Mouse (Mus musculus) liver, embryonic 14.5 days (tissue): ENCODE measurements around the gene Dot1l. TPM values are rescaled to one million over a fixed set of nuclear protein-coding genes. Genes with fewer than 3 reads are reported as not detected.

Source experiments
- ATAC-seq: fragments of 200-750 bp; cut with Nextera tagmentation; 2 replicates; pipeline ENCODE4 v1.8.0; 2017; ENCODE audit warnings: moderate number of reproducible peaks, mild to moderate bottlenecking, moderate library complexity; ENCODE audit not compliant: insufficient read depth
- DNase-seq, 3 experiments: peaks; one replicate each; pipeline ENCODE4 v3.0.0-alpha.2; 2012 to 2013; ENCODE audit warnings: low read depth in 3 of 3, low spot score in 3 of 3
- H3K27ac ChIP-seq: fragments of 300-500 bp; sonication (generic); 2 replicates; pipeline ENCODE4 v1.5.1; 2014; ENCODE audit warnings: moderate library complexity, mild to moderate bottlenecking, control low read depth, inconsistent platforms
- H3K27me3 ChIP-seq: fragments of 300-500 bp; sonication (generic); 2 replicates; pipeline ENCODE4 v1.6.1; 2014; ENCODE audit warnings: mild to moderate bottlenecking, low read length, moderate library complexity; ENCODE audit not compliant: control insufficient read depth, insufficient read depth
- H3K36me3 ChIP-seq: fragments of 300-500 bp; sonication (generic); replicated peaks from 2 replicates; pipeline ENCODE4 v1.6.1; 2014; ENCODE audit warnings: low read depth; ENCODE audit not compliant: control insufficient read depth, insufficient read depth
- H3K4me1 ChIP-seq, 2 experiments: fragments of 200-500 bp in 1 of 2; fragments of 300-500 bp in 1 of 2; sonication (generic) in 1 of 2; replicated peaks; 2 replicates each; pipeline ENCODE4 v1.6.1; 2012 to 2014; ENCODE audit warnings: antibody characterized with exemption in 1 of 2, inconsistent platforms in 1 of 2, low read length in 1 of 2; ENCODE audit not compliant: control insufficient read depth in 2 of 2, insufficient read depth in 2 of 2
- H3K4me2 ChIP-seq: fragments of 300-500 bp; sonication (generic); 2 replicates; pipeline ENCODE4 v1.6.1; 2014; ENCODE audit warnings: low read depth, mild to moderate bottlenecking, control low read depth, moderate library complexity
- H3K4me3 ChIP-seq, 2 experiments: fragments of 200-500 bp in 1 of 2; fragments of 300-500 bp in 1 of 2; sonication (generic) in 1 of 2; 2 replicates each; pipeline ENCODE4 v1.5.1; 2012 to 2014; ENCODE audit warnings: low read depth in 2 of 2, low read length in 2 of 2, mild to moderate bottlenecking in 2 of 2, control low read depth in 1 of 2, inconsistent platforms in 1 of 2, moderate library complexity in 1 of 2; ENCODE audit not compliant: insufficient read depth in 1 of 2
- H3K9ac ChIP-seq: fragments of 300-500 bp; sonication (generic); replicated peaks from 2 replicates; pipeline ENCODE4 v1.6.1; 2014; ENCODE audit warnings: mild to moderate bottlenecking, control low read depth, moderate library complexity
- H3K9me3 ChIP-seq: fragments of 300-500 bp; sonication (generic); 2 replicates; pipeline ENCODE4 v1.6.1; 2016; ENCODE audit warnings: low read length, mixed read lengths; ENCODE audit not compliant: control insufficient read depth
- CTCF ChIP-seq: IDR thresholded peaks from 2 replicates; pipeline ENCODE4 v1.5.1; 2016; ENCODE audit warnings: antibody characterized with exemption, low read depth, control low read depth
- EP300 ChIP-seq: IDR thresholded peaks from 2 replicates; pipeline ENCODE4 v1.6.1; 2016; ENCODE audit warnings: antibody characterized with exemption, low read depth
- WGBS: fragments of 180-500 bp; shearing (Covaris S2); extraction: QIAGEN DNeasy Blood & Tissue Kit; methylation state at CpG from one replicate; pipeline ENCODE4 v1.1.7; 2014; ENCODE audit not compliant: insufficient replicate concordance; 5-methylcytosine and 5-hydroxymethylcytosine counted together
- polyA plus RNA-seq, 2 experiments: library from polyadenylated mRNA; depleted of rRNA in 1 of 2; stranded (reverse) in 1 of 2; unstranded in 1 of 2; fragments of >200 nt; fragmentation: Nextera tagmentation in 1 of 2; extraction: Ambion mirVana in 1 of 2; gene quantifications; 2 replicates each; pipeline versions ENCODE4 v1.2.1 to v1.2.3; 2012 to 2014

The Dot1l gene
- polyA plus RNA-seq, 2 experiments = 7.1 to 11.6 TPM

DNA sequence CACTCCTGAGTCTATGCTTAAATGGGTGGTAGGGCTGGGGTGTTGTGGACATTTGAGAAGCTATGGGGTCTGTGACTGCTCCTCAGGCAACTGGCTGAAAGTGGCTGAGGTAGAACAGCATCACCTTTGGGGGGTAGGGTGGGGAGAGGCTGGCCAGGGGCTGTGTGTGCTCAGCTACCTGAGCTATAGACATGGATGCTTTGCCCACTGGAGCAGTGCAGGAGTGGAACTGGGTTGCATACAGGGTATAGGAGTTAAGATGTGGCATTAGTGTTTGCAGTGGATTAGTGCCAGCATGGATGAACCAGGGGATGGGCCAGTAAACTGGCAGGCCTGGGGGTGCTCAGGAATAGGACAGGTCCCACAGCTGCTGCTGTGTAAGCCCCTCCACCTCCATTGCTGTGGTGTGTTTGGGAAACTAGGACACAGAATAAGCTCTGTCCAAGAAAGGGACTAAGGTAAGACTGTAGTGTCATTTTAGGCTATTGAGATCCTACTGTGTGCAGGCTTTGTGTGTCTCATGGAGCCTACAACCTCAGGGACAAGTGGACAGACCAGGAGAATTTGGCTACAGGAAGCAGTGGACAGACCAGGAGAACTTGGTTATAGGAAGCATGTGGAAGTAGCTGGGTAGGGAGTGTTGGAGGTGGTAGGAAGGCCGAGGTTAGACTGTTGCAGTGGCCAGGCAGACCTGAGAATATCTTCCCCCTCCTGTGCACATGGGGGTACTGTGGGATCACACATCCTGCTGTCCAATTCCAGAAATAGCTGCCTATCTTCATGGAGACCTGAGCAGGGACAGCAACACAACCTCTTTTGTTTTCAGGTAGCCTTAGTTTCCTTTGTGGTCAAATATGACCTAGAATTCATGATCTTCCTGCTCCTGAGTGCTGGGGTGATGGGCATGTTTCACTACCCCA is 74.6 kb downstream of the Dot1l start:
- no peak overlapping the region for H3K4me3 ChIP-seq
- H3K27ac ChIP-seq = no peak overlapping the region; the same call in 1 of the 2 replicates
- H3K4me1 ChIP-seq = peaks cover 32 to 37% of the 10 kb centered on the region in 2 experiments
- ATAC-seq (no peak), DNase-seq (no peak)
- WGBS = 20% methylated on average over 1 of the region's 1 CpGs
- H3K9me3 ChIP-seq = no peaks in the 10 kb centered on the region
- peak overlapping the region; percentile 8; the same call in 1 of the 2 replicates for H3K4me2 ChIP-seq
- peaks cover 13% of the 10 kb centered on the region for H3K27me3 ChIP-seq
- TF ChIP-seq EP300 = no peak
- peak; percentile 13; the same call in 1 of the 2 replicates for TF ChIP-seq CTCF
- H3K36me3 ChIP-seq = peaks cover 30% of the 10 kb centered on the region
- H3K9ac ChIP-seq = peak overlapping the region; percentile 9

GRCm38 (mm10) chr10:80831136-80831535 is 76.1 kb downstream of the Dot1l start:
- DNase-seq = peak; percentile 63 to 70 (median 66)
- H3K27me3 ChIP-seq = peaks cover 28% of the 10 kb centered on the region
- peak overlapping the region; percentile 25 for H3K4me2 ChIP-seq
- no peak overlapping the region for H3K27ac ChIP-seq
- no peak for TF ChIP-seq EP300
- no peak for TF ChIP-seq CTCF
- peaks cover 30% of the 10 kb centered on the region for H3K36me3 ChIP-seq
- no peak for ATAC-seq
- WGBS = 2% methylated on average over 9 of the region's 9 CpGs
- no peak overlapping the region for H3K4me3 ChIP-seq
- H3K9ac ChIP-seq = no peak overlapping the region
- peaks cover 21 to 27% of the 10 kb centered on the region in 2 experiments for H3K4me1 ChIP-seq
- no peaks in the 10 kb centered on the region for H3K9me3 ChIP-seq

GRCm38 (mm10) chr10:80832818-80833217 is 77.8 kb downstream of the Dot1l start:
- H3K36me3 ChIP-seq = peaks cover 26% of the 10 kb centered on the region
- H3K27me3 ChIP-seq = peaks cover 37% of the 10 kb centered on the region
- peaks cover 16 to 23% of the 10 kb centered on the region in 2 experiments for H3K4me1 ChIP-seq
- ATAC-seq = no peak
- no peak overlapping the region for H3K4me3 ChIP-seq
- no peaks in the 10 kb centered on the region for H3K9me3 ChIP-seq
- no peak overlapping the region for H3K4me2 ChIP-seq
- DNase-seq = no peak
- TF ChIP-seq EP300 (no peak), CTCF (no peak)
- H3K9ac ChIP-seq = no peak overlapping the region
- WGBS = 60% methylated on average over 7 of the region's 7 CpGs
- no peak overlapping the region for H3K27ac ChIP-seq

DNA sequence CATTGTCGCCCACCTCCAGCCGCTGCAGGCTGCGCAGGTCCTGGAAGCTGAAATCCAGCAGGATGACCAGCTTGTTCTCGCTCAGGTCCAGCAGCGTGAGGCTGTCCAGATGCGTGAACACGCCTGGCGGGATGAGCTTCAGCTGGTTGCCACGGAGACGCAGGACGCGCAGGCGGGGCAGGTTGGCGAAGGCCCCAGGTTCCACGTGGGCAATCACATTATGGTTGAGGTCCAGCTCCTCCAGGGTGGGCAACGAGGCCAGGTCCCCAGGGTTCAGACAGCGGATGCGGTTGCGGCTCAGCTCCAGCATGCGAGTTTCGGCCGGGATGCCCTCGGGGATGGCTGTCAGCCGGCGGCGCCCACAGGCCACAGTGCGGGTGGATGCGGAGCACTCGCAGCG is 80.6 kb downstream of the Dot1l start:
- WGBS = 47% methylated on average over 30 of the region's 30 CpGs
- Histone ChIP-seq H3K9ac (no peak overlapping the region), H3K4me2 (no peak overlapping the region), H3K27ac (no peak overlapping the region), H3K4me3 (no peak overlapping the region), H3K27me3 (peaks cover 39% of the 10 kb centered on the region), H3K36me3 (peaks cover under 1% of the 10 kb centered on the region; the same call in 1 of the 2 replicates), H3K9me3 (no peaks in the 10 kb centered on the region), H3K4me1 (peaks cover 2 to 5% of the 10 kb centered on the region in 2 experiments)
- no peak for DNase-seq
- TF ChIP-seq CTCF (no peak), EP300 (no peak)
- ATAC-seq = no peak

- Histone ChIP-seq H3K9ac (no peak overlapping the region), H3K4me1 (no peaks in the 10 kb centered on the region), H3K9me3 (no peaks in the 10 kb centered on the region), H3K27ac (no peak overlapping the region), H3K4me3 (no peak overlapping the region), H3K36me3 (no peaks in the 10 kb centered on the region), H3K27me3 (peaks cover 45% of the 10 kb centered on the region), H3K4me2 (no peak overlapping the region)
- no peak for DNase-seq
- 39% methylated on average over 7 of the region's 7 CpGs for WGBS
- TF ChIP-seq EP300 (no peak), CTCF (no peak)
- ATAC-seq = no peak
Measured at GRCm38 (mm10) chr10:80836949-80837379, 82.0 kb downstream of the Dot1l start.
